Mouse (Mus musculus) lung, embryonic 16.5 days (tissue): ENCODE results near the gene Olfr734. TPM values are rescaled to one million over a fixed set of nuclear protein-coding genes. Genes with fewer than 3 reads are reported as not detected.

Experiments
- ATAC-seq: fragments of 200-750 bp; cut with Nextera tagmentation; 2 replicates; pipeline ENCODE4 v1.8.0; 2017; ENCODE audit warnings: low read depth, mild to moderate bottlenecking, moderate library complexity
- H3K27ac ChIP-seq: fragments of 300-500 bp; sonication (generic); 2 replicates; pipeline ENCODE4 v1.5.1; 2014; ENCODE audit warnings: mild to moderate bottlenecking, control low read depth, low read length
- H3K27me3 ChIP-seq: fragments of 300-500 bp; sonication (generic); 2 replicates; pipeline ENCODE4 v1.6.1; 2014; ENCODE audit warnings: low read depth, low read length, mixed read lengths; ENCODE audit not compliant: control insufficient read depth, insufficient read depth
- H3K36me3 ChIP-seq: fragments of 300-500 bp; sonication (generic); 2 replicates; pipeline ENCODE4 v1.6.1; 2014; ENCODE audit warnings: low read length; ENCODE audit not compliant: control insufficient read depth, insufficient read depth
- H3K4me1 ChIP-seq: fragments of 300-500 bp; sonication (generic); replicated peaks from 2 replicates; pipeline ENCODE4 v1.6.1; 2014; ENCODE audit warnings: low read length, mixed read lengths; ENCODE audit not compliant: control insufficient read depth, insufficient read depth
- H3K4me2 ChIP-seq: fragments of 300-500 bp; sonication (generic); 2 replicates; pipeline ENCODE4 v1.6.1; 2014; ENCODE audit warnings: low read depth, low read length, control low read depth
- H3K4me3 ChIP-seq: fragments of 300-500 bp; sonication (generic); 2 replicates; pipeline ENCODE4 v1.5.1; 2014; ENCODE audit warnings: mild to moderate bottlenecking, low read length, control low read depth
- H3K9ac ChIP-seq: fragments of 300-500 bp; sonication (generic); 2 replicates; pipeline ENCODE4 v1.6.1; 2014; ENCODE audit warnings: low read length, control low read depth
- H3K9me3 ChIP-seq: fragments of 300-500 bp; sonication (generic); 2 replicates; pipeline ENCODE4 v1.6.1; 2016; ENCODE audit warnings: low read length; ENCODE audit not compliant: control insufficient read depth
- WGBS: fragments of 180-500 bp; shearing (Covaris S2); extraction: QIAGEN DNeasy Blood & Tissue Kit; methylation state at CpG from one replicate; pipeline ENCODE4 v1.1.7; 2014; 5-methylcytosine and 5-hydroxymethylcytosine counted together
- polyA plus RNA-seq: library from polyadenylated mRNA; unstranded; fragments of >200 nt; fragmentation: Nextera tagmentation; extraction: Ambion mirVana; gene quantifications from 2 replicates; pipeline ENCODE4 v1.2.1, GENCODE M21; 2015

The Olfr734 gene
- polyA plus RNA-seq: not detected in 2 replicates

GRCm38 (mm10) chr14:50326661-50327060, at the start of gene Olfr734:
TSS of gene Olfr734 (minus strand) at chr14:50326761.
- 26% methylated on average over 1 of the region's 1 CpGs for WGBS
- H3K27ac ChIP-seq: no peak within 1 kb of the TSS
- no peaks in the 10 kb centered on the region for H3K9me3 ChIP-seq
- no peak for ATAC-seq
- H3K4me3 ChIP-seq: no peak within 1 kb of the TSS
- no peak within 1 kb of the TSS for H3K9ac ChIP-seq
- H3K4me2 ChIP-seq: no peak within 1 kb of the TSS
- H3K27me3 ChIP-seq: no peaks in the 10 kb centered on the region
- no peaks in the 10 kb centered on the region for H3K4me1 ChIP-seq
- H3K36me3 ChIP-seq: no peaks in the 10 kb centered on the region

GRCm38 (mm10) chr14:50363561-50363960, 37.0 kb upstream of the Olfr734 start:
- no peak for ATAC-seq
- no peak overlapping the region for H3K4me2 ChIP-seq
- no peak overlapping the region for H3K9ac ChIP-seq
- H3K4me1 ChIP-seq: no peaks in the 10 kb centered on the region
- H3K4me3 ChIP-seq: no peak overlapping the region
- no peaks in the 10 kb centered on the region for H3K9me3 ChIP-seq
- no peaks in the 10 kb centered on the region for H3K27me3 ChIP-seq
- H3K27ac ChIP-seq: no peak overlapping the region
- 72% methylated on average over 2 of the region's 2 CpGs for WGBS
- H3K36me3 ChIP-seq: no peaks in the 10 kb centered on the region

GRCm38 (mm10) chr14:50360480-50360879, 33.9 kb upstream of the Olfr734 start:
- no peaks in the 10 kb centered on the region for H3K9me3 ChIP-seq
- no peaks in the 10 kb centered on the region for H3K36me3 ChIP-seq
- H3K4me1 ChIP-seq: no peaks in the 10 kb centered on the region
- 84% methylated on average over 3 of the region's 3 CpGs for WGBS
- no peak overlapping the region for H3K4me2 ChIP-seq
- no peak overlapping the region for H3K27ac ChIP-seq
- no peaks in the 10 kb centered on the region for H3K27me3 ChIP-seq
- H3K9ac ChIP-seq: no peak overlapping the region
- no peak for ATAC-seq
- no peak overlapping the region for H3K4me3 ChIP-seq

GRCm38 (mm10) chr14:50357593-50357992, 31.0 kb upstream of the Olfr734 start, which contains the start of gene Tlr11:
TSS of gene Tlr11 (plus strand) at chr14:50357914.
- Histone ChIP-seq H3K36me3 (no peaks in the 10 kb centered on the region), H3K27ac (no peak within 1 kb of the TSS), H3K9me3 (no peaks in the 10 kb centered on the region), H3K4me2 (no peak within 1 kb of the TSS), H3K27me3 (no peaks in the 10 kb centered on the region), H3K4me1 (no peaks in the 10 kb centered on the region), H3K4me3 (no peak within 1 kb of the TSS), H3K9ac (no peak within 1 kb of the TSS)
- ATAC-seq: no peak
- 79% methylated on average over 2 of the region's 2 CpGs for WGBS

- Histone ChIP-seq H3K27ac (no peak overlapping the region), H3K36me3 (no peaks in the 10 kb centered on the region), H3K4me2 (no peak overlapping the region), H3K4me1 (no peaks in the 10 kb centered on the region), H3K9me3 (no peaks in the 10 kb centered on the region), H3K4me3 (no peak overlapping the region), H3K27me3 (no peaks in the 10 kb centered on the region), H3K9ac (no peak overlapping the region)
- ATAC-seq: no peak
- WGBS: 73% methylated on average over 2 of the region's 2 CpGs
These were observed 30.2 kb upstream of the Olfr734 start for GRCm38 (mm10) chr14:50356725-50357124.

- H3K9ac ChIP-seq: no peak overlapping the region
- H3K4me3 ChIP-seq: no peak overlapping the region
- no peak overlapping the region for H3K27ac ChIP-seq
- no peaks in the 10 kb centered on the region for H3K9me3 ChIP-seq
- no peaks in the 10 kb centered on the region for H3K4me1 ChIP-seq
- ATAC-seq: no peak
- no peaks in the 10 kb centered on the region for H3K27me3 ChIP-seq
- no peak overlapping the region for H3K4me2 ChIP-seq
- no peaks in the 10 kb centered on the region for H3K36me3 ChIP-seq
- 40% methylated on average over 3 of the region's 3 CpGs for WGBS
These were observed 25.9 kb upstream of the Olfr734 start for GRCm38 (mm10) chr14:50352438-50352837.

DNA sequence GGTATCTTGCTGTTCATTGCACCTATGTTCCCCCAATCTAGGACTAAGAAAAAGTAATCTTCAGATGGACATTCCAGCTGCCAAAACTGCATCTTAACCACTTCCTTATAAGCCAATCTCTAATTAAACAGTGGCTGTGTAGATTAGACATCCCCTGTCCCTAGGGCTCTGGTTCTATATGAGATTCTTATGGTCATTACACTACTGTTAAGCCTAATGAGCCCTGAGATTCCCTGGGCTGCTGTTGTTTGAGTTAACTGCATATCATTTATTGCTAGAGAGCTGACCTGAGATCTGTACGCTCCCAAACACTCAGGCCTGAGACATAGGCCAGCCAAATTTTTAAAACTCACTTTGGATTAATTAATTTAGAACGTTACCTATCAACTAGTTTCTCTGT, 22.2 kb upstream of the Olfr734 start, which contains the start of gene Olfr735:
TSS of gene Olfr735 (minus strand) at position 77 of the 400 bp plus-strand sequence.
- no peak within 1 kb of the TSS for H3K9ac ChIP-seq
- ATAC-seq: no peak
- no peak within 1 kb of the TSS for H3K27ac ChIP-seq
- H3K4me2 ChIP-seq: no peak within 1 kb of the TSS
- H3K4me3 ChIP-seq: no peak within 1 kb of the TSS
- no peaks in the 10 kb centered on the region for H3K9me3 ChIP-seq
- H3K36me3 ChIP-seq: no peaks in the 10 kb centered on the region
- H3K27me3 ChIP-seq: no peaks in the 10 kb centered on the region
- H3K4me1 ChIP-seq: no peaks in the 10 kb centered on the region
- WGBS: 74% methylated on average over 2 of the region's 2 CpGs

DNA sequence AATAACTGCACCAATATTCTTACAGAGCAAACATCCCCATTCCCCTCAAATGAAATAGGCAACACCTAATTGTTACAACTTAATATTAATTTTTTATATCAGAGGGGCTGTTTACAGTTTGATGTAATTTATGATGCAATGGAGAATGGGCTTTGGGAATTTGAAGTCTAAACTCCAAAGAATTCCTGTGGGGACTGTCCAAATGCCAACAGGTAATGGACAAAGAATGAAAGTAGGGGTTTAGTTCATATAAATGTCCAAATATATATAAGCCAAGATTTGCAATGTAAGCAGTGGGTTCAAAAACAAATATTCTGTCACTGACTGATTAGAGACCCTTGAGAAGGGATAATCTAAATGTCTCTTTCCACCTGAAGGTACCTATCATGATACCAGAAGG, 25.1 kb downstream of the Olfr734 start, which contains the start of gene Olfr733:
TSS of gene Olfr733 (minus strand) at position 101 of the 400 bp plus-strand sequence.
- no peak for ATAC-seq
- no peak within 1 kb of the TSS for H3K27ac ChIP-seq
- no peaks in the 10 kb centered on the region for H3K27me3 ChIP-seq
- H3K4me2 ChIP-seq: no peak within 1 kb of the TSS
- no peaks in the 10 kb centered on the region for H3K36me3 ChIP-seq
- H3K4me1 ChIP-seq: no peaks in the 10 kb centered on the region
- no peak within 1 kb of the TSS for H3K9ac ChIP-seq
- H3K4me3 ChIP-seq: no peak within 1 kb of the TSS
- no peaks in the 10 kb centered on the region for H3K9me3 ChIP-seq

DNA sequence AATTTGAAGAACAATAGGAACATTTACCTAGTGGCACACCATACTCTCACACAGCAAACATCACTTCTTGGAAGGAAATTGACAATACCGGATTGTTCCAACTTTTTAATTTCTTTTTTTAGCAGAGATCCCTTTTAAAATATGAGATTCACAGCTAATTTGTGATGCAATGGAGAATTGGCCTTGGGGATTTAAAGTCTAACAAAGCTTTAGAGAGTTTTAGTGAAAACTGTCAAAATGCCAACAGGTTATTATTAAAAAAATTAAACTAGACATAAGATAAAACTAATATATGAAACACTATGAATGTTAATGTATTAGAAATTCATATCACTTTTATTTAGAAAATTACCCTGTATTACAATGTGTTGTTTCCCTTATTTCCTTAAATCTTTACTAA, 42.5 kb downstream of the Olfr734 start, which contains the start of gene Olfr732:
TSS of gene Olfr732 (minus strand) at position 101 of the 400 bp plus-strand sequence.
- Histone ChIP-seq H3K9me3 (no peaks in the 10 kb centered on the region), H3K9ac (no peak within 1 kb of the TSS), H3K4me2 (no peak within 1 kb of the TSS), H3K36me3 (no peaks in the 10 kb centered on the region), H3K4me1 (no peaks in the 10 kb centered on the region), H3K27ac (no peak within 1 kb of the TSS), H3K4me3 (no peak within 1 kb of the TSS), H3K27me3 (no peaks in the 10 kb centered on the region)
- 89% methylated on average over 1 of the region's 1 CpGs for WGBS
- ATAC-seq: no peak
